Mouse (Mus musculus): ENCODE results near the gene C87436. TPM values are rescaled to one million over a fixed set of nuclear protein-coding genes. Genes with fewer than 3 reads are reported as not detected.

C87436 gene
- total and polyA plus RNA-seq, 3 experiments: 5.2 to 8.7 (median 8.1) TPM

DNA sequence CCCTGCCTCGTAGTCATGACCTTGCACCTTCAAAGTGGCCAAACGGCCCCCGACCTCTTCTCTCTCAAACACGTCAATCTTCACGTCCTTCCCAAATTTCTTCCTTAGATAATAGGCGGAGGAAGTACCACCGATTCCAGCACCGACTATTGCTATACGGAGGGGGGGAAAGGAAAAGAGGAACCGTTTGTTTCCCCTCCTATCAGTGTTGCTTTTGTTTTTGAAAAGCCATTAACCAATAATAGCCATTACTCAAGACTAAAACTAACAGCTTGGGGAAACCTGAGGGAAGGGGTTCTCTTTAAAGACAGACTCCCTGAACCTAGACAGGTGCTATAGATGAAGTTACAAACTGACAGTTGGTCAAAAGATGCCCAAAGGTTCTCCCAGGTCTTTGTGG, 42.2 kb upstream of the C87436 start:
- no peak for DNase-seq (ENCODE audit: extremely low read depth)

DNA sequence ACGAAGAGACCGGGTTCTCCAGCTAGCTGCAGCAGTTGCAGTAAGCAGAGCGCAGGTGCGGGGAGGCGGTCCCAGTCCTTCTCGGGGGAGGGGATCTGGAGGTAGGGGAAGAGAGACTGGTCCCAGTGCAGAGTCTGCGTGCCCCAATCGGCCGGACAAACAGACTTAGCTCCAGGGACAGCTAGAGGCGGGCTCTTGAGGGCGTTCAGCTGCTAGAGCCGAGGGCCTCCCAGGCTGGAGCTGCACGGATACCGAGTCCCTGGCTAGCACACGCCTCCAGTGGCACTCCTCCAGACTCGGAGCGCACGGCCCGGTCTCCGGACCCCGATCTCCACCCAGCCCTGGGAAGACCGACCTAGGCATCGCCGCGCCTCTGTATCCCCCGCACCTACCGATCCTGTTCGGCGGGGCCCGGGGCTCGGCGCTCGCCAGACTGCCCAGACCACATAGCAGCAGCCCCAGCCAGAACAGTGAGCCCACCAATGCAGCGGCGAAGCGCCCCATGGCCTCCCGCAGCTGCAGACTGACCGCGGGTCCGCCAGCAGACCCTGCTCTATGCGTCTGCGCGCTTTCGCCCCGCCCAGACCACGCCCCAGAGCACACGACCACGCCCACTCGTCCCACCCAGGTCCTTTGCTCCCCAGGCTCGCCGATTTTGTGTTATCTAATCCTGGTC, 41.5 kb upstream of the C87436 start, which contains the start of gene Pcyox1:
Pcyox1 (minus strand) TSS at position 574 of the 676 bp plus-strand sequence.
- Histone ChIP-seq H3K79me2 (replicated peaks; ENCODE audit: control insufficient read depth, extremely low read depth, insufficient read depth, poor library complexity, severe bottlenecking) (no peaks in the 10 kb centered on the region; the same call in 1 of the 2 replicates), H3K36me3 (replicated peaks in 1 of 2; ENCODE audit: control insufficient read depth in 1 of 2, insufficient read depth in 1 of 2, low read length in 1 of 2) (peaks cover 14 to 21% of the 10 kb centered on the region in 2 experiments), H3K4me3 (replicated peaks in 1 of 3; ENCODE audit: low read depth in 2 of 3, low read length in 2 of 3, poor library complexity in 1 of 3) (peak within 1 kb of the TSS; percentile 82 to 87 (median 84)), H3K9me3 (replicated peaks; ENCODE audit: low read length) (no peaks in the 10 kb centered on the region), H3K9ac (ENCODE audit: insufficient read depth, low read depth) (peak within 1 kb of the TSS; percentile 64), H3K4me2 (ENCODE audit: insufficient read depth, low read depth, poor library complexity, severe bottlenecking) (peak within 1 kb of the TSS; percentile 94), H3K4me1 (ENCODE audit: control insufficient read depth in 1 of 2, insufficient read depth in 2 of 2) (peaks cover 3 to 21% of the 10 kb centered on the region in 2 experiments; a peak in 3 of 4 replicates), H3K27me3 (replicated peaks) (peaks cover 8% of the 10 kb centered on the region), H3K27ac (ENCODE audit: insufficient read depth, low read depth) (peak within 1 kb of the TSS; percentile 27; the same call in 1 of the 2 replicates)
- dilution Hi-C loops (cut with MboI; ENCODE audit: extremely low pct_ligation_motif_present, extremely low pct_unique_long_range_greater_than_20kb, low sequenced_read_pairs) (no loop called here), in situ Hi-C loops (cut with MboI; ENCODE audit: low pct_ligation_motif_present, low pct_unique_long_range_greater_than_20kb, low sequenced_read_pairs) (no loop called here)
- DNase-seq (ENCODE audit: extremely low read depth): peak; percentile 77
- TF ChIP-seq ETS1 (conservative IDR thresholded peaks at IDR 0.05; ENCODE audit: low read depth, low read length) (no peak), RAD21 (IDR thresholded peaks at IDR 0.05; ENCODE audit: low read depth, low read length) (no peak), UBTF (IDR thresholded peaks at IDR 0.05; ENCODE audit: low read depth, low read length) (peak; percentile 52; the same call in 1 of the 2 replicates), TCF12 (IDR thresholded peaks at IDR 0.05; ENCODE audit: low read depth, low read length) (peak; percentile 66), MAZ (IDR thresholded peaks at IDR 0.05; ENCODE audit: low read depth, low read length) (no peak), EP300 (IDR thresholded peaks at IDR 0.05; ENCODE audit: low read length) (no peak), MAFK (IDR thresholded peaks at IDR 0.05; ENCODE audit: insufficient replicate concordance, low read length) (no peak), SIN3A (IDR thresholded peaks at IDR 0.05; ENCODE audit: low read length) (peak; percentile 74), TBP (conservative IDR thresholded peaks at IDR 0.05; ENCODE audit: low read depth, low read length) (peak; percentile 36; the same call in 1 of the 2 replicates), CTCF (conservative IDR thresholded peaks at IDR 0.05 in 1 of 2, IDR thresholded peaks at IDR 0.05 in 1 of 2; ENCODE audit: low read depth in 2 of 2, low read length in 2 of 2) (no peak), ZC3H11A (IDR thresholded peaks at IDR 0.05; ENCODE audit: low read depth, low read length) (no peak), ZMIZ1 (IDR thresholded peaks at IDR 0.05; ENCODE audit: low read depth, low read length) (peak; percentile 86), USF2 (conservative IDR thresholded peaks at IDR 0.05; ENCODE audit: low read depth, low read length) (no peak), ZNF384 (IDR thresholded peaks at IDR 0.05; ENCODE audit: low read depth, low read length) (no peak), MAX (IDR thresholded peaks at IDR 0.05; ENCODE audit: low read length) (0 out of 2 replicates have a peak, but pooled peaks have one; percentile 32), NELFE (IDR thresholded peaks at IDR 0.05; ENCODE audit: low read depth, low read length) (peak; percentile 79; the same call in 1 of the 2 replicates), USF1 (IDR thresholded peaks at IDR 0.05; ENCODE audit: low read depth, low read length) (no peak), BHLHE40 (IDR thresholded peaks at IDR 0.05; ENCODE audit: low read depth, low read length) (no peak), GABPA (IDR thresholded peaks at IDR 0.05; ENCODE audit: insufficient replicate concordance, low read depth, low read length) (no peak), SMC3 (IDR thresholded peaks at IDR 0.05; ENCODE audit: low read depth, low read length) (no peak), IRF4 (IDR thresholded peaks at IDR 0.05; ENCODE audit: low read depth, low read length) (no peak), JUND (conservative IDR thresholded peaks at IDR 0.05; ENCODE audit: low read depth, low read length) (no peak), POLR2A (IDR thresholded peaks at IDR 0.05; ENCODE audit: low read depth, low read length) (peak; percentile 92), ZKSCAN1 (IDR thresholded peaks at IDR 0.05; ENCODE audit: borderline replicate concordance, low read depth, low read length) (no peak), KAT2A (IDR thresholded peaks at IDR 0.05; ENCODE audit: insufficient replicate concordance, low read length) (no peak), PAX5 (IDR thresholded peaks at IDR 0.05; ENCODE audit: low read length) (no peak), RCOR1 (conservative IDR thresholded peaks at IDR 0.05; ENCODE audit: low read depth, low read length) (no peak), NRF1 (IDR thresholded peaks at IDR 0.05; ENCODE audit: low read depth, low read length) (peak; percentile 85)

More for the DNA sequence above, 42.2 kb upstream of the C87436 start:
- in situ Hi-C loops (cut with MboI; ENCODE audit: low pct_ligation_motif_present, low pct_unique_long_range_greater_than_20kb, low sequenced_read_pairs) (no loop called here), dilution Hi-C loops (cut with MboI; ENCODE audit: extremely low pct_ligation_motif_present, extremely low pct_unique_long_range_greater_than_20kb, low sequenced_read_pairs) (no loop called here)
- Histone ChIP-seq H3K9me3 (replicated peaks; ENCODE audit: low read length) (no peaks in the 10 kb centered on the region), H3K27me3 (replicated peaks) (peaks cover 8% of the 10 kb centered on the region), H3K4me1 (ENCODE audit: control insufficient read depth in 1 of 2, insufficient read depth in 2 of 2) (peaks cover 3 to 21% of the 10 kb centered on the region in 2 experiments; a peak in 3 of 4 replicates), H3K36me3 (replicated peaks in 1 of 2; ENCODE audit: control insufficient read depth in 1 of 2, insufficient read depth in 1 of 2, low read length in 1 of 2) (peaks cover 16 to 29% of the 10 kb centered on the region in 2 experiments), H3K4me3 (replicated peaks in 1 of 3; ENCODE audit: low read depth in 2 of 3, low read length in 2 of 3, poor library complexity in 1 of 3) (peak overlapping the region; percentile 82 to 87 (median 84)), H3K79me2 (replicated peaks; ENCODE audit: control insufficient read depth, extremely low read depth, insufficient read depth, poor library complexity, severe bottlenecking) (no peaks in the 10 kb centered on the region; the same call in 1 of the 2 replicates), H3K27ac (ENCODE audit: insufficient read depth, low read depth) (no peak overlapping the region), H3K4me2 (ENCODE audit: insufficient read depth, low read depth, poor library complexity, severe bottlenecking) (peak overlapping the region; percentile 92), H3K9ac (ENCODE audit: insufficient read depth, low read depth) (peak overlapping the region; percentile 62)
- TF ChIP-seq GABPA (IDR thresholded peaks at IDR 0.05; ENCODE audit: insufficient replicate concordance, low read depth, low read length): no peak
- TF ChIP-seq ZNF384 (IDR thresholded peaks at IDR 0.05; ENCODE audit: low read depth, low read length): no peak
- no peak for TF ChIP-seq ZMIZ1 (IDR thresholded peaks at IDR 0.05; ENCODE audit: low read depth, low read length)
- no peak for TF ChIP-seq NRF1 (IDR thresholded peaks at IDR 0.05; ENCODE audit: low read depth, low read length)
- no peak for TF ChIP-seq USF1 (IDR thresholded peaks at IDR 0.05; ENCODE audit: low read depth, low read length)
- no peak for TF ChIP-seq CHD2 (IDR thresholded peaks at IDR 0.05; ENCODE audit: low read length)
- no peak for TF ChIP-seq TBP (conservative IDR thresholded peaks at IDR 0.05; ENCODE audit: low read depth, low read length)
- TF ChIP-seq NELFE (IDR thresholded peaks at IDR 0.05; ENCODE audit: low read depth, low read length): no peak
- no peak for TF ChIP-seq SIN3A (IDR thresholded peaks at IDR 0.05; ENCODE audit: low read length)
- no peak for TF ChIP-seq MXI1 (IDR thresholded peaks at IDR 0.05; ENCODE audit: low read depth, low read length)
- TF ChIP-seq SMC3 (IDR thresholded peaks at IDR 0.05; ENCODE audit: low read depth, low read length): no peak
